Mouse (Mus musculus) stomach, embryonic 15.5 days (tissue): ENCODE results near the gene Exoc3l4. TPM values are rescaled to one million over a fixed set of nuclear protein-coding genes. Genes with fewer than 3 reads are reported as not detected.

Experiments
- ATAC-seq: fragments of 200-750 bp; cut with Nextera tagmentation; 2 replicates; pipeline ENCODE4 v1.8.0; 2017; ENCODE audit warnings: low read depth, moderate number of reproducible peaks, moderate TSS enrichment; ENCODE audit not compliant: insufficient read depth, low FRiP score
- H3K27ac ChIP-seq: fragments of 300-500 bp; sonication (generic); 2 replicates; pipeline ENCODE4 v1.5.1; 2015; ENCODE audit warnings: mild to moderate bottlenecking, inconsistent platforms
- H3K27me3 ChIP-seq: fragments of 300-500 bp; sonication (generic); replicated peaks from 2 replicates; pipeline ENCODE4 v1.6.1; 2015; ENCODE audit warnings: inconsistent platforms
- H3K36me3 ChIP-seq: fragments of 300-500 bp; sonication (generic); 2 replicates; pipeline ENCODE4 v1.6.1; 2015; ENCODE audit warnings: inconsistent platforms
- H3K4me1 ChIP-seq: fragments of 300-500 bp; sonication (generic); 2 replicates; pipeline ENCODE4 v1.6.1; 2015; ENCODE audit warnings: inconsistent platforms
- H3K4me2 ChIP-seq: fragments of 300-500 bp; sonication (generic); 2 replicates; pipeline ENCODE4 v1.6.1; 2015; ENCODE audit warnings: mild to moderate bottlenecking, inconsistent platforms
- H3K4me3 ChIP-seq: fragments of 300-500 bp; sonication (generic); replicated peaks from 2 replicates; pipeline ENCODE4 v1.5.1; 2015; ENCODE audit warnings: inconsistent platforms
- H3K9ac ChIP-seq: fragments of 300-500 bp; sonication (generic); 2 replicates; pipeline ENCODE4 v1.6.1; 2015; ENCODE audit warnings: inconsistent platforms
- H3K9me3 ChIP-seq: fragments of 300-500 bp; sonication (generic); 2 replicates; pipeline ENCODE4 v1.6.1; 2016; ENCODE audit warnings: inconsistent platforms
- WGBS: fragments of 180-500 bp; shearing (Covaris S2); methylation state at CpG from one replicate; pipeline ENCODE4 v1.1.7; 2015; 5-methylcytosine and 5-hydroxymethylcytosine counted together
- polyA plus RNA-seq: library from polyadenylated mRNA; unstranded; fragments of >200 nt; fragmentation: Nextera tagmentation; extraction: Ambion mirVana; gene quantifications from 2 replicates; pipeline ENCODE4 v1.2.1, GENCODE M21; 2015

The Exoc3l4 gene
- polyA plus RNA-seq: 8.5 and 8.7 TPM in 2 replicates

GRCm38 (mm10) chr12:111416921-111417779, at the start of gene Exoc3l4:
Exoc3l4 (plus strand) TSS chr12:111417017.
- Histone ChIP-seq H3K4me2 (peak within 1 kb of the TSS; percentile 70), H3K9me3 (no peaks in the 10 kb centered on the region), H3K4me3 (peak within 1 kb of the TSS; percentile 32), H3K4me1 (peaks cover 36% of the 10 kb centered on the region), H3K27me3 (peaks cover 6% of the 10 kb centered on the region; the same call in 1 of the 2 replicates), H3K9ac (no peak within 1 kb of the TSS), H3K27ac (peak within 1 kb of the TSS; percentile 1; the same call in 1 of the 2 replicates), H3K36me3 (no peaks in the 10 kb centered on the region)
- ATAC-seq: peak; percentile 57; the same call in 1 of the 2 replicates
- WGBS: 4% methylated on average over 17 of the region's 17 CpGs

DNA sequence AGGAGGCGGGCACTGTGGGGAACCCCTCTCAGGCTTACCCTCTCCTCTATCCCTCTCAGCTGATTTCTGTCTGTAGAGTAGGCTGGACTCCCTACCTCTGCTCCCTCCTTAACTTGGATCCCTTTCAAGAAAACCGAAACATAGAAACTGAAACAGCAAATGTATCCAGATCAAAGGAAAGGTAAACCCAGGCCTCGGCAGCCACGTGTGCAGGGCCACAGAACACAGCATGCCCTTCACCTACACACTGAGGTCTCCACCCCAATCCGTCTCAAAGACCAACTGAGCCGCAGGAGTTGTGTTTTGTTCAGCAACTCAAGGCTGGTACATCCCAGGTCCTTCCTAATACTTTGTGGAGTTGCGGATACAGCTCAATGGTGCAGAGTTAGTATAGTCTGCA, 49.8 kb upstream of the Exoc3l4 start:
- Histone ChIP-seq H3K9ac (no peak overlapping the region), H3K4me1 (peaks cover 38% of the 10 kb centered on the region), H3K9me3 (no peaks in the 10 kb centered on the region), H3K27me3 (no peaks in the 10 kb centered on the region), H3K36me3 (no peaks in the 10 kb centered on the region), H3K27ac (no peak overlapping the region), H3K4me2 (no peak overlapping the region), H3K4me3 (no peak overlapping the region)
- WGBS: 69% methylated on average over 7 of the region's 7 CpGs
- ATAC-seq: no peak

DNA sequence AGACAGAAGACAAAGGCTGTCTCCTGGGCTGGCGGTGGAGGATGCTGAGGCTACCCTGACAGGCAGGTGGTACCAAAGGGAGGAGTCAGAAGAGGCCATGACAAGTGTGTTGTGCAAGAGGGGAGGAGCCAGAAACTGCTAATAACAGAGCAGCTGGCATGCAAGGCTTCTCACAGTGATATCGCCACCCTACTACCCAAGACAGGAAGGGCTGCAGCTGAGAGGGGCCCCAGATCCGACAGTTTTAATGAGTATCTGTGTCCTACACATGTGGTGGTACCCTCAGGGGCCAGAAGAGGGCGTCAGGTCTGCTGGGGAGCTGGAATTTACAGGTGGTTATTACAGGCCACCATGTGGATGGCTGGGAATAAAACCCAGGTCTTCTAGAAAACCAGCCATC, 46.6 kb upstream of the Exoc3l4 start:
- WGBS: 57% methylated on average over 4 of the region's 4 CpGs
- H3K9ac ChIP-seq: no peak overlapping the region
- peaks cover 34% of the 10 kb centered on the region for H3K4me1 ChIP-seq
- no peak overlapping the region for H3K4me3 ChIP-seq
- no peak overlapping the region for H3K4me2 ChIP-seq
- H3K27ac ChIP-seq: no peak overlapping the region
- ATAC-seq: no peak
- no peaks in the 10 kb centered on the region for H3K36me3 ChIP-seq
- no peaks in the 10 kb centered on the region for H3K27me3 ChIP-seq
- no peaks in the 10 kb centered on the region for H3K9me3 ChIP-seq

DNA sequence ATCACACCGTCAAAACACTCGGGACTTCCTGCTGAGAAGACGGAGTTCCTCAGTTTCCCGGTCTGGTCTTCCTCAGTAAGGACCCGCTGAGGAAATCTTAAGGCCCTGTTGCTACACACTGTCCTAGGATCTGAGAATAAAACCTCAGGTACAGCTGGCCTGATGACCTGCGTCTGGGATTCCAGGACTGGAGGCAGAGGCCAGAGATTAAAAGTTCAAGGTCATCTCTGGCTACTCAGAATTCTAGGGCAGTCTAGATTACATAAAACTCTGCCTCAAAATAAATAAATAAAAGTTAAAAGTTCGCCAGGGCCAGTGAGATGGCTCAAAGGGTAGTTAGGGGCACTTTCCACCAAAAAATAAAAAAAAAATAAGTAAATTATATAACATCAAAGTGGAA, 44.9 kb upstream of the Exoc3l4 start:
- no peak for ATAC-seq
- Histone ChIP-seq H3K9me3 (no peaks in the 10 kb centered on the region), H3K4me3 (no peak overlapping the region), H3K27ac (no peak overlapping the region), H3K27me3 (no peaks in the 10 kb centered on the region), H3K9ac (no peak overlapping the region), H3K4me1 (peaks cover 34% of the 10 kb centered on the region), H3K36me3 (no peaks in the 10 kb centered on the region), H3K4me2 (no peak overlapping the region)
- 75% methylated on average over 7 of the region's 7 CpGs for WGBS

- peaks cover 24% of the 10 kb centered on the region for H3K4me1 ChIP-seq
- no peak overlapping the region for H3K4me3 ChIP-seq
- no peaks in the 10 kb centered on the region for H3K9me3 ChIP-seq
- no peak overlapping the region for H3K9ac ChIP-seq
- H3K27me3 ChIP-seq: no peaks in the 10 kb centered on the region
- 54% methylated on average over 6 of the region's 6 CpGs for WGBS
- no peak overlapping the region for H3K4me2 ChIP-seq
- no peaks in the 10 kb centered on the region for H3K36me3 ChIP-seq
- no peak overlapping the region for H3K27ac ChIP-seq
- ATAC-seq: no peak
Measured at GRCm38 (mm10) chr12:111373411-111373810, 43.4 kb upstream of the Exoc3l4 start.

GRCm38 (mm10) chr12:111374727-111375126, 42.1 kb upstream of the Exoc3l4 start:
- 47% methylated on average over 10 of the region's 10 CpGs for WGBS
- peaks cover 18% of the 10 kb centered on the region; the same call in 1 of the 2 replicates for H3K4me1 ChIP-seq
- H3K9ac ChIP-seq: no peak overlapping the region
- H3K9me3 ChIP-seq: no peaks in the 10 kb centered on the region
- H3K36me3 ChIP-seq: no peaks in the 10 kb centered on the region
- no peak overlapping the region for H3K27ac ChIP-seq
- 0 out of 2 replicates have a peak overlapping the region, but pooled peaks have one; percentile 99 for H3K4me3 ChIP-seq
- no peak for ATAC-seq
- H3K27me3 ChIP-seq: no peaks in the 10 kb centered on the region
- peak overlapping the region; percentile 85 for H3K4me2 ChIP-seq

- no peak for ATAC-seq
- no peaks in the 10 kb centered on the region for H3K27me3 ChIP-seq
- H3K4me3 ChIP-seq: peak overlapping the region; percentile 99
- H3K4me2 ChIP-seq: peak overlapping the region; percentile 85
- no peaks in the 10 kb centered on the region for H3K36me3 ChIP-seq
- WGBS: 31% methylated on average over 12 of the region's 12 CpGs
- peak overlapping the region; percentile 22; the same call in 1 of the 2 replicates for H3K27ac ChIP-seq
- peak overlapping the region; percentile 97; the same call in 1 of the 2 replicates for H3K9ac ChIP-seq
- no peaks in the 10 kb centered on the region for H3K9me3 ChIP-seq
- peaks cover 18% of the 10 kb centered on the region; the same call in 1 of the 2 replicates for H3K4me1 ChIP-seq
Measured at GRCm38 (mm10) chr12:111375559-111375958, 41.3 kb upstream of the Exoc3l4 start.

DNA sequence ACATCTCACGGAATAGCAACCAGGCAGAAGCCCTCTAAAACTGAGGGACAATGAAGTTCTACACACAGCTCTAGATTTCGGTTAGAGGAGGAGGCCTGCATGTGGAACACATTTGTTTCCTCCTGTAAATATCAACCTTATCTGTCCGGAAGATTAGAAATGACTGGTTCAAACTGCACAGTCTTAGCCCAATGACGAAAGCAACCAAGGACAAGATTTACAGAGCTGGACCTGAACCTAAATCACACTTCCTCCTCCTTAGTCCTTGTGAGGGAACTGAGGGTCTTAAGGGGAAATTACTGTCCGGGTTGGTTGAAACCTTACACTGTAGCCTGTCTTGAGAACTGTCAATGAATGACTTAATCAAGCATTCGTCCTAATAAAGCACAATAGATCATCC, 40.8 kb upstream of the Exoc3l4 start:
- H3K4me1 ChIP-seq: peaks cover 18% of the 10 kb centered on the region; the same call in 1 of the 2 replicates
- no peaks in the 10 kb centered on the region for H3K36me3 ChIP-seq
- H3K27me3 ChIP-seq: no peaks in the 10 kb centered on the region
- peak overlapping the region; percentile 22; the same call in 1 of the 2 replicates for H3K27ac ChIP-seq
- no peak for ATAC-seq
- H3K4me3 ChIP-seq: peak overlapping the region; percentile 99
- peak overlapping the region; percentile 97; the same call in 1 of the 2 replicates for H3K9ac ChIP-seq
- 13% methylated on average over 6 of the region's 6 CpGs for WGBS
- H3K4me2 ChIP-seq: peak overlapping the region; percentile 85
- H3K9me3 ChIP-seq: no peaks in the 10 kb centered on the region

- Histone ChIP-seq H3K4me3 (peak overlapping the region; percentile 99), H3K4me2 (peak overlapping the region; percentile 85), H3K9me3 (no peaks in the 10 kb centered on the region), H3K4me1 (peaks cover 18% of the 10 kb centered on the region; the same call in 1 of the 2 replicates), H3K9ac (peak overlapping the region; percentile 97), H3K27me3 (no peaks in the 10 kb centered on the region), H3K27ac (peak overlapping the region; percentile 95), H3K36me3 (no peaks in the 10 kb centered on the region)
- 0% methylated on average over 45 of the region's 49 CpGs for WGBS
- peak; percentile 13 for ATAC-seq
Measured at GRCm38 (mm10) chr12:111376826-111377331, 39.9 kb upstream of the Exoc3l4 start.

DNA sequence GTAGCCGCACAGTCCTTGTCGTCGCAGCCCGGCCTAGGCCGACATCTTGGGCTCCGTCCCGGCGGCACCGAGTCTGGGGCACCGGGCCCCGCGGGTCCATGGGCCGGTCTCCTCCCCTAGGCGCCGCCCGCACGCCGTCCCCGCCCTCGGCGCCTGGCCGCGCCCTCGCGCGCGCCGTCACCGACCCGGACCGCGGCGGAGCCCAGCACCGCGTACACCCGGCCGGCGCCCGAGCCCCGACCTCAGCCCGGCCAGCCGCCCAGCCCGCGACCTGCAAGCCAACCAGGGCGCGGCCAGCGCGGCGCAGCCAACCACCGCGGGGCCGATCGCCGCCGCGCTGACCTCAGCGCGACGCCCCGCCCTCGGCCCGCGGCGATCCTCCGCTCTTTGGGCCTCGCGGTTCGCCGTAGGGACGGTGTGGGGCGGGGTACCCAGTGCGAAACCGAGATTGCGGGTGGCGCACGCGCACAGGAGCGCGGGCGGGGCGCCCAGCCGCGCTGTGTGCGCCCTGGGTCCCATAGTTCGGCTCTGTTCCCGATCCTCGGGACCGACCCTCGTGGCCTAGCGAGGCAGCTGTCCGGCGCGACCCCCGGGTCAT, 39.3 kb upstream of the Exoc3l4 start, which contains the start of gene Cdc42bpb:
Gene Cdc42bpb, minus strand, starts transcription at position 343 of the 598 bp plus-strand sequence.
- Histone ChIP-seq H3K4me1 (peaks cover 18% of the 10 kb centered on the region; the same call in 1 of the 2 replicates), H3K4me3 (peak within 1 kb of the TSS; percentile 99), H3K36me3 (no peaks in the 10 kb centered on the region), H3K27me3 (no peaks in the 10 kb centered on the region), H3K9me3 (no peaks in the 10 kb centered on the region), H3K27ac (peak within 1 kb of the TSS; percentile 95), H3K4me2 (peak within 1 kb of the TSS; percentile 85), H3K9ac (peak within 1 kb of the TSS; percentile 97)
- WGBS: under 1% methylated on average over 90 of the region's 94 CpGs
- peak; percentile 91 for ATAC-seq

- Histone ChIP-seq H3K36me3 (no peaks in the 10 kb centered on the region), H3K27ac (peak overlapping the region; percentile 95), H3K4me1 (peaks cover 18% of the 10 kb centered on the region; the same call in 1 of the 2 replicates), H3K9me3 (no peaks in the 10 kb centered on the region), H3K27me3 (no peaks in the 10 kb centered on the region), H3K4me3 (peak overlapping the region; percentile 99), H3K9ac (peak overlapping the region; percentile 64), H3K4me2 (peak overlapping the region; percentile 85)
- 0% methylated on average over 32 of the region's 32 CpGs for WGBS
- peak; percentile 32 for ATAC-seq
Measured at GRCm38 (mm10) chr12:111377986-111378490, 38.8 kb upstream of the Exoc3l4 start.
